8 mouse cellular contexts compared by ENCODE assay signal in genomic region chr3:50381160-50381860, GRCm38 (mm10).
DNase-seq lines count a peak whose midpoint lies in the region; ATAC-seq lines count a peak whose summit lies in the region.

No protein-coding gene starts in this region.

- peak overlapping the region; percentile 36 for H3K4me2 ChIP-seq in midbrain, embryonic 11.5 days

- H3K9me3 ChIP-seq in midbrain, embryonic 11.5 days (ENCODE audit: control insufficient read depth, low read length): no peaks in the 10 kb centered on the region; the same call in 1 of the 2 replicates

- WGBS in midbrain, embryonic 11.5 days: 26% methylated on average over 10 of the region's 10 CpGs

- no peak overlapping the region for H3K27ac ChIP-seq in midbrain, embryonic 11.5 days (ENCODE audit: low read depth, low read length)

- intact Hi-C loops in left cerebral cortex, postnatal 4 days (cut with DNase I): loop anchor here (5.0 kb wide), 1 partner anchor 526 kb away; no protein-coding TSS in a partner anchor

- peaks cover 5% of the 10 kb centered on the region for H3K4me1 ChIP-seq in midbrain, embryonic 11.5 days (ENCODE audit: control insufficient read depth, insufficient read depth, low read length)

- no peak overlapping the region for H3K9ac ChIP-seq in midbrain, embryonic 11.5 days (ENCODE audit: low read length)

- no peaks in the 10 kb centered on the region for H3K27me3 ChIP-seq in midbrain, embryonic 11.5 days (ENCODE audit: control insufficient read depth, insufficient read depth, low read length)

- ATAC-seq in granulocyte monocyte progenitor cell, adult 5-6 weeks (replicated peaks; ENCODE audit: poor library complexity, severe bottlenecking): peak; percentile 79
- ATAC-seq in midbrain, embryonic 11.5 days (ENCODE audit: low FRiP score): peak; percentile 76; the same call in 1 of the 2 replicates
- ATAC-seq in inflammation-experienced regulatory T-cells, adult 6 months: no peak

- peak; percentile 89 for DNase-seq in adrenal gland, postnatal 14 days
- DNase-seq in embryo, embryonic 9.5 days (ENCODE audit: extremely low spot score): peak; percentile 77
- peak; percentile 52 for DNase-seq in kidney, adult 11 months
- peak; percentile 84 for DNase-seq in left cerebral cortex, postnatal 4 days
- peak; percentile 97 for DNase-seq in midbrain, embryonic 11.5 days (ENCODE audit: low spot score, missing footprints)
- peak; percentile 22 to 64 for DNase-seq in spleen, adult 18-20 months

- no peaks in the 10 kb centered on the region for H3K36me3 ChIP-seq in midbrain, embryonic 11.5 days (ENCODE audit: control insufficient read depth, insufficient read depth, low read length)

- H3K4me3 ChIP-seq in midbrain, embryonic 11.5 days (ENCODE audit: low read depth, low read length): peak overlapping the region; percentile 21

Comparison
In these comparisons a context has a peak if more than half of its experiments do, and no peak if none do; other contexts are left out.
1. DNase-seq: peak in every context shown above with its lines; median percentile 97 in midbrain, embryonic 11.5 days; 89 in adrenal gland, postnatal 14 days; 84 in left cerebral cortex, postnatal 4 days; 77 in embryo, embryonic 9.5 days; 52 in kidney, adult 11 months; 43 in spleen, adult 18-20 months.